Mouse (Mus musculus) MEL (cell line): ENCODE measurements around the gene Aebp1.
A peak's percentile ranks its signal among the peaks of the same experiment; 100 is the strongest.

Source experiments
- CTCF ChIP-seq, 3 experiments: IDR thresholded peaks in 2 of 3; conservative IDR thresholded peaks in 1 of 3; 2 replicates each; pipeline ENCODE4 v1.5.1; 2011 to 2012; ENCODE audit warnings: low read length in 3 of 3, low read depth in 2 of 3, mild to moderate bottlenecking in 2 of 3, improper control_type of control experiment in 1 of 3, inconsistent platforms in 1 of 3, mixed read lengths in 1 of 3, moderate library complexity in 1 of 3; ENCODE audit not compliant: control insufficient read depth in 1 of 3, insufficient read depth in 1 of 3, poor library complexity in 1 of 3, severe bottlenecking in 1 of 3
- E2F4 ChIP-seq: IDR thresholded peaks from 2 replicates; pipeline ENCODE4 v1.6.1; 2011; ENCODE audit warnings: low read depth, low read length, improper control_type of control experiment, borderline replicate concordance
- ELF1 ChIP-seq: IDR thresholded peaks from 2 replicates; pipeline ENCODE4 v1.6.1; 2014; ENCODE audit warnings: low read depth, mild to moderate bottlenecking, inconsistent platforms, low read length, improper control_type of control experiment, moderate library complexity
- EP300 ChIP-seq, 2 experiments: IDR thresholded peaks; 2 replicates each; pipeline ENCODE4 v1.6.1; 2011; ENCODE audit warnings: improper control_type of control experiment in 2 of 2, low read length in 2 of 2, low read depth in 1 of 2, mild to moderate bottlenecking in 1 of 2
- GABPA ChIP-seq: IDR thresholded peaks from 2 replicates; pipeline ENCODE4 v1.6.1; 2012; ENCODE audit warnings: low read depth, mild to moderate bottlenecking, inconsistent platforms, low read length, improper control_type of control experiment, moderate library complexity
- MAX ChIP-seq: IDR thresholded peaks from 2 replicates; pipeline ENCODE4 v1.6.1; 2011; ENCODE audit warnings: low read length, improper control_type of control experiment
- MAZ ChIP-seq: IDR thresholded peaks from 2 replicates; pipeline ENCODE4 v1.6.1; 2012; ENCODE audit warnings: low read depth, mild to moderate bottlenecking, inconsistent platforms, low read length, improper control_type of control experiment
- POLR2A ChIP-seq, 2 experiments: IDR thresholded peaks; 2 replicates each; pipeline ENCODE4 v1.6.1; 2011 to 2012; ENCODE audit warnings: low read length in 2 of 2, mild to moderate bottlenecking in 2 of 2, control low read depth in 1 of 2, improper control_type of control experiment in 1 of 2, low read depth in 1 of 2, moderate library complexity in 1 of 2; ENCODE audit not compliant: control insufficient read depth in 1 of 2, insufficient read depth in 1 of 2, poor library complexity in 1 of 2
- RAD21 ChIP-seq: IDR thresholded peaks from 2 replicates; pipeline ENCODE4 v1.6.1; 2011; ENCODE audit warnings: mild to moderate bottlenecking, low read depth, low read length, improper control_type of control experiment

DNA sequence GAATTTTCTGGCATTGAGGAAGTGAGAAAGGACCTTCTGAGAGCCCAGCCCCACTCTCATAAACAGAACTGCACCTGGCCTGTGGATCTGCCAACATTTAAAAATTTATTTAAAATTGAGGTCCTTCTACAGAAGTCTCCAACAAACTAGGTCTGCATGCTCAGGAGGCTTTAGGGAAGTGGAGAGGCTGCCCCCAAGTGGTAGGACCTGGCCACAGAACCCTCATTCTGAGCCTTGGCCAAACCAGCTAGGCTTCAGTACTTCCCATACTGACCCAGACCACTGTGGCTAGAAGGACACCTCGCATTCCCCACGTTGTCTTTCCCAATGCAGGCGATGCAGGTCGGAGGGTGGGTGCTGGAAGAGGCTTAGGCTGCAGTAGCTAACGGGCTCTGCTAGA, 50.9 kb downstream of the Aebp1 start:
- TF ChIP-seq POLR2A (IDR thresholded peaks at IDR 0.05; ENCODE audit: control insufficient read depth in 1 of 2, insufficient read depth in 1 of 2, low read depth in 1 of 2, low read length in 2 of 2, poor library complexity in 1 of 2) (no peak), CTCF (IDR thresholded peaks at IDR 0.05 in 2 of 3, conservative IDR thresholded peaks at IDR 0.05 in 1 of 3; ENCODE audit: control insufficient read depth in 1 of 3, insufficient read depth in 1 of 3, low read depth in 2 of 3, low read length in 3 of 3, poor library complexity in 1 of 3, severe bottlenecking in 1 of 3) (peak; percentile 74 to 92 (median 92)), GABPA (no peak), MAX (no peak), ELF1 (0 out of 2 replicates have a peak, but pooled peaks have one; percentile 16), EP300 (IDR thresholded peaks at IDR 0.05; ENCODE audit: low read depth in 1 of 2, low read length in 2 of 2) (no peak), E2F4 (no peak), MAZ (no peak), RAD21 (peak; percentile 83)
